Mouse (Mus musculus): ENCODE results near the gene Omt2a. TPM values are rescaled to one million over a fixed set of nuclear protein-coding genes. Genes with fewer than 3 reads are reported as not detected.

Gene Omt2a
- not detected in 2 replicates for polyA plus RNA-seq (2012)

DNA sequence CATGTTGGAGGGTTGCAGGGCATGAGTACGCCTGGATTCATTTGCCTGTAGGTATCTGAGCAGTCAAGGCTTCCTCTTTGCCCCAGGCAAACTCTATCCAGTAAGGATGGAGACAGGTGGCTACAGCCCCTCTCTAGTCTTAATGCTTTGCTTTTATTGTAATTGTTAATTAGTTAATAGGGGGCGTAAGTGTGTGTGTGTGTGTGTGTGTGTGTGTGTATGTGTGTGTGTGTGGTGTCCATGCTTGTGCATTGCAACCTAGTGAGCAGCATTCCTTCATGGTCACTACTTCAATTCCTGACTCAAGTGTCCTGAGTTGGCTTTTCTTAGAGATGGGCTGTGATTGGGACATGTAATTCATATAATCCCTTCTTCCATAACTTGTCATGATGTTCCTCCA lies at the start of gene Omt2a:
TSS of gene Omt2a (minus strand) at position 101 of the 400 bp plus-strand sequence.

DNA sequence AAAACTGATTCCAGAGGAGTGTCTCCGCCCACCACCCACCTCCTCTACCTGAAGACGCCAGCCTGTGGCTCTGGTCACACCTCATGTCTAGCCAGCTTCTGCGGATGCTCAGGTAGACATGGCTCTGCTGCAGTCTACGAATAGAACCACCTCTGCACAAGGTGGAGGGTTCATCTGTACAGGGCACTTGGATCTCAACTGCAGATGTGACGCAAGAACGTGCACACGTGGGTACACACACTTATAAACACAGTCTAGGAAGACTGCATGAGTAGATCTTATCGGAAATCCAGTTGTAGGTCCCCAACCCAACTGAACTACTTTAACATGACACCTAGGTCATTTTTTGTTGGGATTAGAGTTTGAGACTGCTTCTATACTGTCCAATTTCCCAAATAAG lies 41.0 kb upstream of the Omt2a start, which contains the start of gene Gsta2:
TSS of gene Gsta2 (minus strand) at position 178 of the 400 bp plus-strand sequence.

DNA sequence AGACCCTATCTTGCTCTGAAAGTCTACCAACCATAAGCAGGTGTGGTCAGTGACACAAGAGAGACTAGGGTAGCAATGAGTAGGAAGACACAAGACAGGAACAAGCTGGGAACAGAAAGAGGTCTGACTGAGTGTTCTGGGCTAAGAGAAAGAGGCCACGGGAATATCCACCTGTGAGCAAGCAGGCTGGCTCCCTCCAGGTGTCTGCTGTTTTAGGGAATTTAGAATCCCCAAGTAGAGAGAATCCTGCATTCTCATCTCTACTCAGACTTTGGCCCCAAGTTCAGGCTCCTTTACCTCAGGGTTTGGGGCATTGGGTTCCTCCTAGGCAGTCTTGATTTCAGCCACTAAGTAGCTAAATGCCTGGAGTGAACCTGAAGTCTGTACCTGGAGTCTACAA lies 12.7 kb upstream of the Omt2a start, which contains the start of gene Omt2b:
TSS of gene Omt2b (plus strand) at position 301 of the 400 bp plus-strand sequence.

DNA sequence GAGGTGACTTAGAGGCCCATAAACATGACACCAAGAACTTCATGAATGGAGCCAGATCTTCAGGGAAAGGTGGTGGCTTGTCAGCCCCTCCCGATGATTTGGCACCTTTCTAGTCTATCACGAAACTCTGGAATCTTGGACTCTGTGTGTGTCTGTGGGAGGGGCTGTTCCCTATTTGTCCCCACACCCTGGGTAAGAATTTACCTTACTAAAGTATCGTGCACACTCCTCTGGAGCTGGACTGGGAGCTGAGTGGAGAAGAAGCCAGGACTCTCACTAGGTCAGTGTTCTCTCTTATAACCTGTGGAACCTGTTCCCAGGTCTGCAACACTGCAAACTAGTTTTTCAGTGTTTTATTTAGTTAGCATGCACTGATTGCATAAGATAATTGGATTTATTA lies 24.9 kb downstream of the Omt2a start, which contains the start of gene Gm10639:
TSS of gene Gm10639 (plus strand) at position 201 of the 400 bp plus-strand sequence.

Other genes with a start within 250 kb of the Omt2a start
- 33.3 and 42.6 TPM in 2 replicates for gene Fbxo9, start 205.7 kb downstream of the Omt2a start, polyA plus RNA-seq (2012)
- 15.1 and 17.6 TPM in 2 replicates for gene Ick, start 205.6 kb downstream of the Omt2a start, polyA plus RNA-seq (2012)
- 0.21 TPM in 1 of 2 replicates, not detected in the other for gene Gsta4, start 132.0 kb downstream of the Omt2a start, polyA plus RNA-seq (2012)
- not detected in 2 replicates for gene Gsta1, start 84.1 kb downstream of the Omt2a start, polyA plus RNA-seq (2012)
- gene Gm3776, start 57.7 kb downstream of the Omt2a start, polyA plus RNA-seq (2012), result not detected in 2 replicates
- gene Gm10639, start 24.9 kb downstream of the Omt2a start, polyA plus RNA-seq (2012), result not detected in 2 replicates
- gene Omt2b, start 12.8 kb upstream of the Omt2a start, polyA plus RNA-seq (2012), result not detected in 2 replicates
- not detected in 2 replicates for gene Gsta2, start 41.0 kb upstream of the Omt2a start, polyA plus RNA-seq (2012)
- gene Dppa5a, start 53.4 kb upstream of the Omt2a start, polyA plus RNA-seq (2012), result not detected in 2 replicates
- not detected in 2 replicates for gene Ooep, start 63.9 kb upstream of the Omt2a start, polyA plus RNA-seq (2012)
- 0.17 and 0.25 TPM in 2 replicates for gene Ddx43, start 81.0 kb upstream of the Omt2a start, polyA plus RNA-seq (2012)
- gene Cgas, start 128.4 kb upstream of the Omt2a start, polyA plus RNA-seq (2012), result 10.1 and 11.4 TPM in 2 replicates
- gene Mto1, start 133.4 kb upstream of the Omt2a start, polyA plus RNA-seq (2012), result 8.9 and 11.2 TPM in 2 replicates
- 0.21 and 0.49 TPM in 2 replicates for gene Gm17324, start 134.0 kb upstream of the Omt2a start, polyA plus RNA-seq (2012)
- 992 and 1,036 TPM in 2 replicates for gene Eef1a1, start 174.4 kb upstream of the Omt2a start, polyA plus RNA-seq (2012)

Data from megakaryocyte-erythroid progenitor cell, adult 5 weeks (primary cell).